Mouse (Mus musculus) forebrain, embryonic 15.5 days (tissue): Measurements from ENCODE around the gene Ltf. TPM values are rescaled to one million over a fixed set of nuclear protein-coding genes. Genes with fewer than 3 reads are reported as not detected.

Source experiments
- polyA plus RNA-seq: library from polyadenylated mRNA; unstranded; fragments of >200 nt; fragmentation: Nextera tagmentation; extraction: Ambion mirVana; gene quantifications from 2 replicates; pipeline ENCODE4 v1.2.1, GENCODE M21; 2015

Gene Ltf
- polyA plus RNA-seq, 1 experiment from 2014 or later = 0.64 TPM

Other genes with a start within 250 kb of the Ltf start
- gene Prss42, start 221.1 kb upstream of the Ltf start, polyA plus RNA-seq = not detected in 2 replicates
- gene Prss44, start 205.3 kb upstream of the Ltf start, polyA plus RNA-seq = not detected in 2 replicates
- gene Prss43, start 192.6 kb upstream of the Ltf start, polyA plus RNA-seq = not detected in 2 replicates
- 0.20 TPM in 1 of 2 replicates, not detected in the other for gene Prss45, start 184.7 kb upstream of the Ltf start, polyA plus RNA-seq
- not detected in 2 replicates for gene Prss46, start 174.8 kb upstream of the Ltf start, polyA plus RNA-seq
- 0.15 and 0.20 TPM in 2 replicates for gene Prss50, start 161.3 kb upstream of the Ltf start, polyA plus RNA-seq
- gene Als2cl, start 139.4 kb upstream of the Ltf start, polyA plus RNA-seq = 0.60 and 0.74 TPM in 2 replicates
- 0.92 and 1.2 TPM in 2 replicates for gene Tmie, start 139.2 kb upstream of the Ltf start, polyA plus RNA-seq
- gene Fam240a, start 102.4 kb upstream of the Ltf start, polyA plus RNA-seq = not detected in 2 replicates
- gene Tdgf1, start 73.1 kb upstream of the Ltf start, polyA plus RNA-seq = not detected in 2 replicates
- 0.13 and 0.36 TPM in 2 replicates for gene Lrrc2, start 67.7 kb upstream of the Ltf start, polyA plus RNA-seq
- gene Rtp3, start 28.7 kb upstream of the Ltf start, polyA plus RNA-seq = not detected in 2 replicates
- 1.0 and 1.1 TPM in 2 replicates for gene Ccrl2, start 38.2 kb downstream of the Ltf start, polyA plus RNA-seq
- 41.8 and 42.8 TPM in 2 replicates for gene Lrrfip2, start 98.3 kb downstream of the Ltf start, polyA plus RNA-seq